Mouse (Mus musculus): ENCODE data around the gene Mdm4. TPM values are rescaled to one million over a fixed set of nuclear protein-coding genes. Genes with fewer than 3 reads are reported as not detected.
A peak's percentile ranks its signal among the peaks of the same experiment; 100 is the strongest.
"Not testable (repeated sequence)": the region's sequence is repeated elsewhere in the genome, so short reads cannot be mapped to it uniquely, and the experiment has no call there.

Gene Mdm4
- polyA plus RNA-seq, 1 experiment: 490 TPM

DNA sequence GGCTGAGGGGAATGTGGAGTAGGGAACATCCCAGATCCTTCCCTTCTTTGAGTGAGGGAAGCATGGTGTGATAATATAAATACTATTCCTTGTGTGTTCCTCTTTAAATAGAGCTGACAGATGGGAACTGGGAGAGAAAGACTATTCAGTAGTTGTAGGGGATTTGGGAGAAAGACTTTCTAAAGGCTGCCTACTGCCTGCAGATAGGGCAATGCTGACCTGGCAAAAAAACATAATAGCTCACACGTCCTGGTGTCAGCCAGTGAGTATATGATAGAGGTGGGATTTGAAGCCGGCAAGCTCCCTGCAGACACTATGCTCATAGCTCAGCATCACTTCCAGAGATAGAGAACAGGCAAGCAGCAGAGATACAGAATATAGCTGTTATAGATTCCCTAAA, 18.3 kb upstream of the Mdm4 start:
- no peaks in the 10 kb centered on the region for H3K9me3 ChIP-seq (replicated peaks; ENCODE audit: control insufficient read depth, insufficient read depth, low read length, poor library complexity, severe bottlenecking)
- H3K36me3 ChIP-seq (ENCODE audit: control insufficient read depth, insufficient read depth, low read length, poor library complexity, severe bottlenecking): no peaks in the 10 kb centered on the region
- no peak overlapping the region for H3K9ac ChIP-seq (ENCODE audit: low read depth, poor library complexity, severe bottlenecking)
- no peak overlapping the region for H3K27ac ChIP-seq (ENCODE audit: insufficient read depth, low read length)
- no peak overlapping the region for H3K4me3 ChIP-seq (ENCODE audit: low read depth, low read length)
- no peaks in the 10 kb centered on the region for H3K27me3 ChIP-seq (ENCODE audit: control insufficient read depth, insufficient read depth, low read length, poor library complexity, severe bottlenecking)
- TF ChIP-seq EP300 (IDR thresholded peaks at IDR 0.05; ENCODE audit: insufficient read depth, low read depth, low read length): no peak
- TF ChIP-seq CTCF (IDR thresholded peaks at IDR 0.05; ENCODE audit: low read depth, low read length): no peak
- no peak for TF ChIP-seq POLR2A (IDR thresholded peaks at IDR 0.05; ENCODE audit: insufficient read depth, low read length)
- H3K4me1 ChIP-seq (ENCODE audit: control insufficient read depth, insufficient read depth, low read length): peaks cover 1% of the 10 kb centered on the region

DNA sequence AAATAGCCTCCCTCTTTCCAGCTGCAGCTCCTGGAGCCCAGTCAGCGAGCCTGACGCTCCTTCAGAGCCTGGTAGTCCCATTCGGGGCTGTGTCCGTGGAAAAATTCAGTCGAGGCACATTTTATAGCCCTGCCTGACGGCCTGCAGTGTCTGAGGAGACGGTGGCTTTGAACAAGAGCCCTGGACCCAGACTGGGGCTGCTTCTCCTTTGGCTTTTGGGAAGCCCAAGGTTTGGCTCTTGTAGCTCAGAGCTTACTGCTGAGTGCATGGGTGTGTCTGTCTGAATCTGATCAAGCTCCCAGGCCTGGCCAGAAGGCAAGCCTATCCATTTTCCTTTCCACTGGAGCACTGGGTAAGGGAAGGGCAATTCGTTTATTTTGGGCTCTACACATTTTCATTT, 17.2 kb upstream of the Mdm4 start:
- TF ChIP-seq EP300 (IDR thresholded peaks at IDR 0.05; ENCODE audit: insufficient read depth, low read depth, low read length) (no peak), POLR2A (IDR thresholded peaks at IDR 0.05; ENCODE audit: insufficient read depth, low read length) (no peak), CTCF (IDR thresholded peaks at IDR 0.05; ENCODE audit: low read depth, low read length) (no peak)
- H3K9ac ChIP-seq (ENCODE audit: low read depth, poor library complexity, severe bottlenecking): no peak overlapping the region
- H3K27ac ChIP-seq (ENCODE audit: insufficient read depth, low read length): no peak overlapping the region
- no peaks in the 10 kb centered on the region for H3K4me1 ChIP-seq (ENCODE audit: control insufficient read depth, insufficient read depth, low read length)
- no peaks in the 10 kb centered on the region for H3K9me3 ChIP-seq (replicated peaks; ENCODE audit: control insufficient read depth, insufficient read depth, low read length, poor library complexity, severe bottlenecking)
- H3K27me3 ChIP-seq (ENCODE audit: control insufficient read depth, insufficient read depth, low read length, poor library complexity, severe bottlenecking): no peaks in the 10 kb centered on the region
- no peaks in the 10 kb centered on the region for H3K36me3 ChIP-seq (ENCODE audit: control insufficient read depth, insufficient read depth, low read length, poor library complexity, severe bottlenecking)
- H3K4me3 ChIP-seq (ENCODE audit: low read depth, low read length): no peak overlapping the region

DNA sequence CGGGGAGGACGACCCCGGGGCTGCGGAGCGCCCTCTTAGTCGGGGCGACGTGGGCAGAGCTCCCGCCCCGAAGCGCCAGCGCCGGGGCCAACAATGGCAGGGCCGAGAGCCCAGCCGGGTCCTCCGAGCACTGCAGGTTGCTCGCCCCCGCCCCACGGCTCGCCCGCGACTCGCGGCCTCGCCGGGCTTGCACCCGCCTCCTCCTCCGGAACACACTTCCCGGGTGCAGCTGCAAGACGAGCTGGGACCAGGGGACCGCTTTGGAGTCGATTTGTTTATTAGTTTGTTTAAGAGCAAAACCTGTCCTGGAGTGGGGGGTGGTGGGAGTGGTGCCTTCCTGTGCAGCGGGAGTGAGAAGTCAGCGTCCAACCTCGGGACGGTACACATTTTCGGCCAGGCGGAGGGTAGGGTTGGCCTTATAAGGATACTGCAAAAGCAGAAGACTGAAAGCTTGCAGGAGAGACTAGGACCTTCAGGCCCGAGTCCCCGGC, 16.1 kb upstream of the Mdm4 start:
- TF ChIP-seq EP300 (IDR thresholded peaks at IDR 0.05; ENCODE audit: insufficient read depth, low read depth, low read length) (no peak), POLR2A (IDR thresholded peaks at IDR 0.05; ENCODE audit: insufficient read depth, low read length) (no peak), CTCF (IDR thresholded peaks at IDR 0.05; ENCODE audit: low read depth, low read length) (no peak)
- no peaks in the 10 kb centered on the region for H3K9me3 ChIP-seq (replicated peaks; ENCODE audit: control insufficient read depth, insufficient read depth, low read length, poor library complexity, severe bottlenecking)
- H3K9ac ChIP-seq (ENCODE audit: low read depth, poor library complexity, severe bottlenecking): peak overlapping the region; percentile 84
- no peaks in the 10 kb centered on the region for H3K36me3 ChIP-seq (ENCODE audit: control insufficient read depth, insufficient read depth, low read length, poor library complexity, severe bottlenecking)
- no peak overlapping the region for H3K27ac ChIP-seq (ENCODE audit: insufficient read depth, low read length)
- peak overlapping the region; percentile 75 for H3K4me3 ChIP-seq (ENCODE audit: low read depth, low read length)
- H3K4me1 ChIP-seq (ENCODE audit: control insufficient read depth, insufficient read depth, low read length): no peaks in the 10 kb centered on the region
- H3K27me3 ChIP-seq (ENCODE audit: control insufficient read depth, insufficient read depth, low read length, poor library complexity, severe bottlenecking): no peaks in the 10 kb centered on the region

DNA sequence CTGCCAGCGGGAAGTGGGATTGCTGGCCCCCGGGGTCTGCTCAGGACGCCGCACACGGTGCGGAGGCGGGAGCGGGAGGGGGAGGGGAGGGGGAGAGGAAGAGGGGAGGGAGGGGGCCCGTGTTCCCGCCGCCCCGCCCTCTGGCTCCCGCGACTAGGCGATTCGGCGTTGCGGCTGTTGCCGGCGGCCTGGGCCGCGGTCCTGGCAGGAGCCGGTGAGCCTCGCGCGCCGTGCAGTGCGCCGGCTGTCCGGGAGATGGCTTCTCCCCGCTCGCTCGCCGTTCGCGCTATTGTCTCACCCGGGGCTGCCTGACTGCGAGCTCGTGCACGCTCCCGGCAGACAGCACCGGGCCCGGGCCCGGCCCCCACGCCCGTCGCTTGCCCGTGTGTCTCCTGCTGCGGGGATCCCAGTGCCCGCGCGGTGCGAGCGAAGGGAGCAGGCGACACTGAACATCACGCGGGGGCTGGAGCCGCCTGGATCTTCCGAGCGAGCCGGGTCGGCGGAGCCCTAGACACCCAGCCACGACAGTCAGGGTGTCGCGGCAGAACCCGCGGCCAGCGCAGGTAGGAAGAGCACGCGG, 15.6 kb upstream of the Mdm4 start:
- Histone ChIP-seq H3K9ac (ENCODE audit: low read depth, poor library complexity, severe bottlenecking) (peak overlapping the region; percentile 84), H3K4me3 (ENCODE audit: low read depth, low read length) (peak overlapping the region; percentile 75), H3K9me3 (replicated peaks; ENCODE audit: control insufficient read depth, insufficient read depth, low read length, poor library complexity, severe bottlenecking) (no peaks in the 10 kb centered on the region), H3K27ac (ENCODE audit: insufficient read depth, low read length) (no peak overlapping the region), H3K27me3 (ENCODE audit: control insufficient read depth, insufficient read depth, low read length, poor library complexity, severe bottlenecking) (no peaks in the 10 kb centered on the region), H3K36me3 (ENCODE audit: control insufficient read depth, insufficient read depth, low read length, poor library complexity, severe bottlenecking) (no peaks in the 10 kb centered on the region), H3K4me1 (ENCODE audit: control insufficient read depth, insufficient read depth, low read length) (no peaks in the 10 kb centered on the region)
- TF ChIP-seq POLR2A (IDR thresholded peaks at IDR 0.05; ENCODE audit: insufficient read depth, low read length) (no peak), EP300 (IDR thresholded peaks at IDR 0.05; ENCODE audit: insufficient read depth, low read depth, low read length) (no peak), CTCF (IDR thresholded peaks at IDR 0.05; ENCODE audit: low read depth, low read length) (no peak)

DNA sequence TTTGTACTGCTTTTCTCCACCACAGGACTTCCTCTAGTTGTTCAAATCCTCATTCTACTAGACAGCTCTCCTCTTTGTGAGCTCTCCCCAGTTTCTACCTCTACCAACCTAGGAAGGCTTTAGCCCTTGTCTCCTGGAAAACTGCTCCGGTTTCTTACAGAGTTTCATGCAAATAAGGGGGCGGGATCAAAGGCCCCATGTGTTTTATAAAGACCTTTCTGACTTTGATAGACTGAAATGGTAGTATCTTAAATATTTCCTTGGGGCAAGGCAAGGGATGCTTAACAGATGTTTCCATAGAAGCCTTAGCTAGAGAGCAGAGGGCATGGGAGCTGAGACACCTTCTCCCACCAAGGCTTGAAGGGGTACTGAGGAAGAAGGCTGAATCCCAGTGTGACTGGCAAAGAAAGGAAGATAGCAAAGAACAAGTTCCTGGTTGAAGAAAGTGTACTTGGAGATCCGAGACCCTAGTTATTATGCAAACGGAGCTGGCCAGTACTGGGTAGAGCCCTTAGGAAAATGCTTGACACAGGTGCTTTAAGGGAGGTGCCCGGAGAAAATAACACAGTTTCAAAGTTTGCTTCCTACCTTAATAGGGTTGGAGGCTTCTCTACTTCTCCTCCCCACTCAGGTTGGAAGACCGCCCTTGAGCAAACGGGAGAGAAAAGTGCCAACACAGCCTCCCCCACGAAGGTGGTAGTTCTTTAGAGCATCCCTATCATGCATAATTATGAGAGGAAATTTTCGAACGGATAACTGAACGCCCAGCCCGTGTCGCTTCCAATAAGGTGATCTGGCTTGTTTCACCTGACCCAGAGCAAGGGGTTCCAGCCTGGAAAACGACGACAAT, 14.9 kb upstream of the Mdm4 start, which contains the start of gene Pik3c2b:
Gene Pik3c2b (plus strand): TSS at position 657 of the 850 bp plus-strand sequence.
- no peak for TF ChIP-seq EP300 (IDR thresholded peaks at IDR 0.05; ENCODE audit: insufficient read depth, low read depth, low read length)
- no peak for TF ChIP-seq POLR2A (IDR thresholded peaks at IDR 0.05; ENCODE audit: insufficient read depth, low read length)
- no peak for TF ChIP-seq CTCF (IDR thresholded peaks at IDR 0.05; ENCODE audit: low read depth, low read length)

DNA sequence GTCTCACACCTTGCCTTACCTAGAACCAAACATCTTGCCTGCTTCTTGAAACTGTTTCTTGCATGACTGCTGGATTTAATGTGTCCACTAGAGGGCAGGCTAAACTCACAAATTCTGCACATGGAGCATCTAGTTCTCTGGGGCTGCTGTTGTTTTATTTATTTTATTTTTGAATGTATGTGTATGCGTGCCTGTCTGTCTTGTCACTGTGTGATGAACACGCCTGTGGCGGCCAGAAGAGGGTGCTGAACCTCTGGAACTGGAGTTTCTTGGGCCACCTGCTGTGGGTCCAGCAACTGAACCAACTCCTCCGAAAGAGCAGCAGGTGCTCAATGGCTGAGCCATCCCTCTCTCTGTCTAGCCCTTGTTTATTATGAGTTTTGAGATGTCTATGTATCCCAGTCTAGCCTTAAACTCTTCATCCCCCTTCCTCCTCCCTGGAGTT, 9.2 kb upstream of the Mdm4 start:
- Histone ChIP-seq H3K36me3 (ENCODE audit: control insufficient read depth, insufficient read depth, low read length, poor library complexity, severe bottlenecking) (no peaks in the 10 kb centered on the region), H3K4me3 (ENCODE audit: low read depth, low read length) (no peak overlapping the region), H3K4me1 (ENCODE audit: control insufficient read depth, insufficient read depth, low read length) (no peaks in the 10 kb centered on the region), H3K9me3 (replicated peaks; ENCODE audit: control insufficient read depth, insufficient read depth, low read length, poor library complexity, severe bottlenecking) (no peaks in the 10 kb centered on the region), H3K27me3 (ENCODE audit: control insufficient read depth, insufficient read depth, low read length, poor library complexity, severe bottlenecking) (no peaks in the 10 kb centered on the region), H3K9ac (ENCODE audit: low read depth, poor library complexity, severe bottlenecking) (no peak overlapping the region), H3K27ac (ENCODE audit: insufficient read depth, low read length) (no peak overlapping the region)
- TF ChIP-seq POLR2A (IDR thresholded peaks at IDR 0.05; ENCODE audit: insufficient read depth, low read length): no peak
- peak; percentile 13 for TF ChIP-seq CTCF (IDR thresholded peaks at IDR 0.05; ENCODE audit: low read depth, low read length)
- no peak for TF ChIP-seq EP300 (IDR thresholded peaks at IDR 0.05; ENCODE audit: insufficient read depth, low read depth, low read length)

More for the DNA sequence above, 14.9 kb upstream of the Mdm4 start, which contains the start of gene Pik3c2b:
- no peak within 1 kb of the TSS for H3K27ac ChIP-seq (ENCODE audit: insufficient read depth, low read length)
- H3K4me1 ChIP-seq (ENCODE audit: control insufficient read depth, insufficient read depth, low read length): no peaks in the 10 kb centered on the region
- H3K36me3 ChIP-seq (ENCODE audit: control insufficient read depth, insufficient read depth, low read length, poor library complexity, severe bottlenecking): no peaks in the 10 kb centered on the region
- no peaks in the 10 kb centered on the region for H3K27me3 ChIP-seq (ENCODE audit: control insufficient read depth, insufficient read depth, low read length, poor library complexity, severe bottlenecking)
- peak within 1 kb of the TSS; percentile 75 for H3K4me3 ChIP-seq (ENCODE audit: low read depth, low read length)
- H3K9me3 ChIP-seq (replicated peaks; ENCODE audit: control insufficient read depth, insufficient read depth, low read length, poor library complexity, severe bottlenecking): no peaks in the 10 kb centered on the region
- H3K9ac ChIP-seq (ENCODE audit: low read depth, poor library complexity, severe bottlenecking): peak within 1 kb of the TSS; percentile 84

DNA sequence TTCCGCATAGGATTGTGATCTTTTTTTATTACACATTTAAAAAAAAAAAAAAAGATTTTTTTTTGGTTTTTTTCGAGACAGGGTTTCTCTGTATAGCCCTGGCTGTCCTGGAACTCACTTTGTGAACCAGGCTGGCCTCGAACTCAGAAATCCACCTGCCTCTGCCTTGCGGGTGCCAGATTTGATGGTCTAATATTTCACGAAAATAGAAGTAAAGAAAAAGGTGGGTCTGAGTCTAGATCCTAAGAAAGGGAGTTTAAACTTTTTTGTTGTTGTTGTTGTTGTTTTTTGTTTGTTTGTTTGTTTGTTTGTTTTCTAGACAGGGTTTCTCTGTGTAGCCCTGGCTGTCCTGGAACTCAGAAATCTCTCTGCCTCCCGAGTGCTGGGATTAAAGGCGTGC, 4.3 kb upstream of the Mdm4 start:
- H3K36me3 ChIP-seq (ENCODE audit: control insufficient read depth, insufficient read depth, low read length, poor library complexity, severe bottlenecking); H3K4me1 ChIP-seq (ENCODE audit: control insufficient read depth, insufficient read depth, low read length); H3K9ac ChIP-seq (ENCODE audit: low read depth, poor library complexity, severe bottlenecking); H3K27me3 ChIP-seq (ENCODE audit: control insufficient read depth, insufficient read depth, low read length, poor library complexity, severe bottlenecking); H3K27ac ChIP-seq (ENCODE audit: insufficient read depth, low read length); H3K4me3 ChIP-seq (ENCODE audit: low read depth, low read length); H3K9me3 ChIP-seq (replicated peaks; ENCODE audit: control insufficient read depth, insufficient read depth, low read length, poor library complexity, severe bottlenecking): not testable (repeated sequence)
